Mouse (Mus musculus): ENCODE results near the gene Rhobtb3.

- no peak for TF ChIP-seq CTCF (IDR thresholded peaks at IDR 0.05; ENCODE audit: low read depth, low read length)
- TF ChIP-seq POLR2A (IDR thresholded peaks at IDR 0.05; ENCODE audit: borderline replicate concordance, low read depth, low read length) = no peak
Measured at GRCm38 (mm10) chr13:75852027-75852426, 91.7 kb downstream of the Rhobtb3 start.

Measured in bone marrow macrophage, adult 2 months (primary cell).